Mouse (Mus musculus) large intestine, adult 2 months (tissue): ENCODE data around the gene Smim22. TPM values are rescaled to one million over a fixed set of nuclear protein-coding genes. Genes with fewer than 3 reads are reported as not detected.

Experiments
- DNase-seq: peaks from one replicate; pipeline ENCODE4 v3.0.0-alpha.2; 2012; ENCODE audit warnings: low read depth, low spot score
- WGBS: fragments of 180-500 bp; shearing (Covaris S2); methylation state at CpG from one replicate; pipeline ENCODE4 v1.1.7; 2018; 5-methylcytosine and 5-hydroxymethylcytosine counted together
- polyA plus RNA-seq: library from polyadenylated mRNA; depleted of rRNA; stranded (reverse); fragments of >200 nt; gene quantifications from 2 replicates; pipeline ENCODE4 v1.2.3, GENCODE M21; 2012; rRNA removed

The Smim22 gene
- polyA plus RNA-seq: 436 and 466 TPM in 2 replicates

DNA sequence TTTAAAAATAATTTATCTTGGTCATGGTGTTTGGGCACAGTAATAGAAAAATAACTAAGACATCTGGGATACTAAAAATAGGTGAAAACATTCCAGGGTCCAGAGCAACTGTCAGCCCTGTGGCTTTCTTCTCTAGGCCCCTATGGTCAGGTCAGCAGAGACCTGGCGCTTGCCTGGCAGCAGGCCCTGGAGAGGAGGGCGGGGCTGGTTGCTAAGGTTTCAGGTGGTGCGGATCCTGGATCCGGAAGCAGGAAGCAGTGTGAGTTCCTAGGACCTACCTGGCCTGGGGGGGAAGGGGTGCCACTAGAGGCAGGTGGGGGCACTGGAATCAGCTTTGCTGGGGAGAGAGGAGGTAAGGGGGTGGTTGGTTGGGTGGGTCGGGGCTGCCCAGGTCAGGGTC lies at the start of gene Smim22:
Smim22 (plus strand) TSS at position 222 of the 400 bp plus-strand sequence.
- DNase-seq: peak; percentile 77
- WGBS: 23% methylated on average over 5 of the region's 5 CpGs

GRCm38 (mm10) chr16:4957446-4957845 lies 49.6 kb upstream of the Smim22 start:
- 87% methylated on average over 3 of the region's 3 CpGs for WGBS
- DNase-seq: no peak

- 79% methylated on average over 8 of the region's 8 CpGs for WGBS
- DNase-seq: no peak
Measured at GRCm38 (mm10) chr16:4960260-4960659, 46.8 kb upstream of the Smim22 start.

DNA sequence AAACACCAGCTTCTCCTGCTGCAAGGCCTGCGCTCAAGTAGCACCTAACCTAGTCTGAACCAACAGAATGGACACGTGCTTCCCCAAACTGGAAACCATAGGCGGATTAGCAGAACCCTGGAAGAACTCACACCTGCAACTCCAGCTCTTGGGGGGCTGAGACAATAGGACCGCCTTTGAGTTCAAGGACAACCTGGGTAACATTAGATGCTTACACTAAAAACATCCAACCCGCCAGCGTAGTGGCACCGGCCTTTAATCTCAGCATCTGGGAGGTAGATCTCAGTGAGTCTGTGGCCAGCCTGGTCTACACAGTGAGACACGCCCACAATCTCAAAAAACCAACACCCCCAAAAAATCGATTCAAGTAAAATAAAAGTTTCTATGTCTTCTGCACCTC lies 43.7 kb upstream of the Smim22 start:
- no peak for DNase-seq
- WGBS: 28% methylated on average over 9 of the region's 9 CpGs

DNA sequence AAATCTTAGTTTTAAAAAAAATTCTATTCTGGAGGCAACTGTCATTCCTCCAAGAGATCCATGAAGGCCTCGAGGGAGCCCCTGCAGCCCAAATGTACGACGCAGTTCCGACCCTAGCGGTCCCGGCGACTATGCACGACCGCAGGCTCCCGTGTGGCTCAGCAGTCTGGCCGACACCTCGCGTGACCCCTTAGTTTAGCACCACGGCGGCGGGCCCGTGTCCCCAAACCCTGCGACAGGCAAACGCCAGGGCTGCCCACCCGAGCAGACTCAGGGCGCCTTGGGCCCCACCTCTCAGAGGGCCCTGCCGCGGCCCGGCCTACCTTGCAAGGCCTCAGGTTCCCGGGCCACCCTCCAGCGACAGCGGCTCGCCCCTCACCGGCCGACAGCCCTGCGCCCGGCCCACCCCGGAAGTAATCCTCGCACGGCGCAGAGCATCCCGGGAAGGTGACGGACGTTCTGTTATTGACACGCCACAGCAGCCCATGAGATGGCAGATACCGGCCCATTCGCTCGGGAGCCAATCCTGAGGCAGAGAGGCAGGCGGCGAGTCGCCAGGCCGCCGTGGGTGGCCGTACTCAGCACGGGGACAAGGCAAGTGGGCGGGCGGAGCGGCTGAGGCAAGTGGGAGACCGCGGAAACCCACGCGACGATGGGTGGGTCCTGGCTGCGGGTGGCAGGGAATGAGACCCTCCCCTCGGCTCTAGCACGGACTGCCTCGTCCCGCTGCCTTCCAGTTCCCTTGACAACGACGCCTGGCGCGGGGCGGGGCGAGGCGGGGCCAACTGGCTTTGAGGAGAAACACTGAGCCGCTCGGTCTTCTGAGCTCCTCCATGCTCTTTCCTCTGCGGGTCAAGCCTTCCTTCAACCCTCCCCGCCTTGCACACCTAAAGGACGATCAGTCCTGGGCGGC lies 43.0 kb upstream of the Smim22 start, which contains the start of gene Anks3:
Anks3 (minus strand) TSS at position 409 of the 913 bp plus-strand sequence.
- WGBS: under 1% methylated on average over 76 of the region's 76 CpGs
- DNase-seq: peak; percentile 82

GRCm38 (mm10) chr16:4964731-4965391 lies 42.2 kb upstream of the Smim22 start:
- DNase-seq: no peak
- 17% methylated on average over 13 of the region's 13 CpGs for WGBS

DNA sequence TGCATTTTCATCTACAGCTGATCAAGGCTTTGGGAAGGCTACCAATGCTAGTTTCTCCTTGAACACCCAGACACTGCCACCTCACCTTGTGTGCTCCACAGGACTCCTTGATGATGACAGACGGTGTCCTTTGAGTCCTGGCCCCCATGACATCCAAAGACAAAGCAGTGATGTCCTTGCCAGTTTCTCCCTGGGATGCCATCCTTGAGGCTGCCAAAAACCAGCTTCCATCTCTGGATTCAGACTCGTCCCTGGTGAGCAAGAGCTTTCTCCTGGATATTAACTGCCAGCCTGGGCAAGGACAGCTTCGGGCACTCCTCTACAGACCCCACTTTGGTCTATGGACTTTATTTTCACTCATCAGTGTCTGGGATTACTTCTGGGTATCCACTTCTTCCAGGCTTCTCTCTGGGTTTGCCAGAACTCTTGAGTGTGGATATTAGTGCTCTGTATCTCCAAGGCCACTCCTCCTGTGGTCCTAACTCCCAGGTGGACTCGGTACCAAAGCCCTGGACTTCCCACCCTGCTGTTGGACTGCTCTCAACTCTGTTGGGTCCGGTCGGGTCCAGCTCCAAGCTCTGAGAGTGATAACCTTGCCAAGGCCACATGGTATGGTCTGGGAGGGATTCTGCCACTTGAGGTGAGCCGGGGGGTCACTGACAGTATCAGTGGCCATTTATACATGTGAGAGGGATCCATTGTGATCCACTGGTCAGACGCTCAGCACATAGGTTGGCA lies 41.5 kb upstream of the Smim22 start:
- WGBS: 91% methylated on average over 8 of the region's 8 CpGs
- DNase-seq: no peak

- no peak for DNase-seq
- WGBS: 79% methylated on average over 3 of the region's 3 CpGs
Measured at GRCm38 (mm10) chr16:4968426-4968825, 38.7 kb upstream of the Smim22 start.

GRCm38 (mm10) chr16:4969055-4969843 lies 37.8 kb upstream of the Smim22 start:
- 83% methylated on average over 5 of the region's 5 CpGs for WGBS
- DNase-seq: no peak

DNA sequence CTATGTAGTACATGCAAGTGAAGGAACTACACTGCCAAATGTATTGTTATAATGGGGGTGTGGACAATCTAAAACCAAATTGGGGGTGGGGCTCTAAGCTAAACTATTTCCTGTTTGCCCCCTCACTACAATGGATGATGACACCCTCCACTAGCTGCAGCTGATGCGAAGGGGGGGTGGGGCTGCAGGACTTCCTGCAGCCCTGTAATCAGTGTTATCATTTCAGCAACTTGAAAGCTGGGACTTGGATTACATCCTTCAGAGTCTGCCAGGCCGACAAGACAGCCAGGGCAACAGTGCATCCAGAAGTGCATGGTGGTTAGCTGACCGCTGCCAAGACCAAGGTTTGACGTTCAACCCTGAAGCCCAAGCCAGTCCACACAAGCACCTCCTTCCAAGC lies 35.5 kb upstream of the Smim22 start:
- WGBS: 65% methylated on average over 4 of the region's 4 CpGs
- DNase-seq: no peak

DNA sequence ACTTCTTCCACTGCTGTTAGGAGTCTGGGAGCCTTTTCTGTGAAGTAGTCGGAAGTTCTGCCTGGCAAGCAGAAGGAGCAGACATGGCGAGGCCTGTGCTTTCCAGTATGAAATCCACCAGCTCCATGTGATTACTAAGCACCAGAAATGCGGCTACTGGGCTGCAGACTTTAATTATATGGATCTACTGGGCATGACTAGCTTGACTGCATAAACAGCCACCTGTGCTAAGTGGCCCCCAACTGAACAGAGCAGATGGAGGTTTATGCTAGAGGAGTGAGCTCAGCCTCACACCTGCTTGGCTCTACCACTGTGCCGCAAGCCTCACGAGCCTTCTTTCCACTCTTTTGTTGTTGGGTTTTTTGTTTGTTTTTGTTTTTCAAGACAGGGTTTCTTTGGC lies 32.6 kb upstream of the Smim22 start:
- 90% methylated on average over 5 of the region's 5 CpGs for WGBS
- DNase-seq: no peak

GRCm38 (mm10) chr16:4976180-4976579 lies 30.9 kb upstream of the Smim22 start:
- DNase-seq: no peak
- WGBS: 70% methylated on average over 2 of the region's 2 CpGs

GRCm38 (mm10) chr16:4978275-4979051 lies 28.6 kb upstream of the Smim22 start:
- WGBS: 40% methylated on average over 5 of the region's 5 CpGs
- DNase-seq: no peak

DNA sequence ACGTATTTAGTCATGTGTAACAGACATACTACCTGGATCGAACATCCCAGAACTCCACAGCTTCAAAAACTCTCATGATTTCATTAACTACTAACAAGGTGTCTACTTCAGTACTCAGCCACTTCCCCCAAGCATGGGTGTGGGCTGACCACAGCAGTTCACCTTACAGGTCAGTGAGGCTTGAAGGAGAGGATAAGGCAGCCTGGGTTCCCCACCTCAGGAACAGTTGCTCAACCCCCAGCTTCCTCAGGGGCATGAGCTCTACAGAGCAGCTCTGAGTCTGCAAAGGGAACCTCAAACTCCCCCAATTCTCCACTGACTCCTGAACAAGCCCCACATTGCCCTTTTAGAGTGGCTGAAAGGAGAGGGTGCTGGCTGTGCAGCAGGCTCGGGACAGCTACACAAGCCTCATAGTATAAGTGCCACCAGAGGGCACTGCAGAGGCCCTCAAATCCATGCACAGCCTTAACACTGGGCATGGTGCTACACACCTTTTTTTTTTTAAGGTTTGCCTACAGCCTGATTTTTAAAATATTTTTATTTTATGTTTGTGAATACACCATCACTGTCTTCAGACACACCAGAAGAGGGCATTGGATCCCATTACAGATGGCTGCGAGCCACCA lies 27.2 kb upstream of the Smim22 start:
- WGBS: 74% methylated on average over 4 of the region's 4 CpGs
- no peak for DNase-seq

- 87% methylated on average over 12 of the region's 12 CpGs for WGBS
Measured at GRCm38 (mm10) chr16:4984717-4985116, 22.4 kb upstream of the Smim22 start.

DNA sequence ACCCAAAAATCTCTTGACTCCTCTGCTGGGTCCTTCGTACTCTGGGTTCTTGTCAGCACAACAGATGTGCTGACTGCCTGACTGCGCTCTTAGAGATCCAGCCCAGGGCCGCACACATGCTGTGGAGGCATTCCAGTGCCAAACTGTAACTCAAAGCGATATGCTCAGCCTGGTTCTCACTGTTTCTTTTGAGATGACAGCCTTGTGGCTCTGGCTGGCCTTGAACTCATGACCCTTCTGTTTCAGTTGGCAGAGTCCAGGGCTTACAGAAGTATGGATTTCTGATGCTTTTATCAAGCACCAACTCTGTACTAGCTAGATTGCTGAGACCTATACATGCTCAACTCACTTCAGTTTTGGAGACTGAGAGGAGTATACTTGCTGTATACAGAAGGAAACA lies 13.8 kb upstream of the Smim22 start:
- WGBS: 91% methylated on average over 4 of the region's 4 CpGs
- DNase-seq: no peak

More at GRCm38 (mm10) chr16:4984717-4985116, 22.4 kb upstream of the Smim22 start:
- no peak for DNase-seq

DNA sequence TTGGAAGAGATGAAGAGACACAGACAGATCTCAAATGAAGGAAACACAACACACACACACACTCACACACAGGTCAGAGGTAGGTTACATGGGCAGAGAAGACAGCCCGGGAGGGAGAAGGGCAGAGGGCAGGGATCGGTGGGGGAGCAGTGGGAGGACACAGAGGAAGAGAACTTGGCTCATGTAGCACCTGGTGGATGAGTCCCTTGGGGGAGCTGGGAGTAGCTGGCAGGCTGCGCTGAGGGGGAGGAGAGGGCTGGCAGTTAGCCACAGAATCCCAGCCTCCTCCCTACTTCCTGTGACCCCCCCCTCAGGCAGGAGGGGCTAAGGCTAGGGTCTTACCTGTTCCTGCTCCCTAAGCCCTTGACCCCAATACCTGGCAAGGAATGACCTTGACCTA lies 9.5 kb upstream of the Smim22 start, which contains the start of gene Sept12:
Sept12 (minus strand) TSS at position 300 of the 400 bp plus-strand sequence.
- 23% methylated on average over 3 of the region's 3 CpGs for WGBS

DNA sequence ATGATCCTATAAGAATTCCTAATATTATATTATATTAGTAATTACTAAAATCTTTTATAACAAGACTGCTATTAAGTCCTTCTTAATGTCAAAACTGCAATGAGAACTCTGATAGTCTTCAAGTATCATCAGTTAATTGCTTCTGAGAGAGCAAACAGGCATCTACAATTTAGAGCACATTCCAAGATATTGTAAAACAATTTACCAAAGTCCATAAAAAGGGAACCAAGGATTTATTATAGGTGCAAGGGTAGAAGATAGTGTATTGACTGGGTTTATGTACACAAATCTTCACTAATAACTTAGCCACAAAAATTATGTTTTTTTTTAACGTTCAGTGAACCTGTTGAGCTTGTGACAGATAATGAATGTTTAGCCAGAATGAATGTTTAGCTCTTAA lies 8.1 kb upstream of the Smim22 start:
- WGBS: 19% methylated on average over 1 of the region's 1 CpGs
- no peak for DNase-seq

More for the DNA sequence above, 9.5 kb upstream of the Smim22 start, which contains the start of gene Sept12:
- DNase-seq: no peak
